Mouse (Mus musculus) testis, adult 2 months (tissue): ENCODE measurements around the gene Lima1.

Experiments used
- CTCF ChIP-seq: fragments of 200-500 bp; IDR thresholded peaks from 2 replicates; pipeline ENCODE4 v1.5.1; 2012; ENCODE audit warnings: low read depth, mild to moderate bottlenecking, inconsistent platforms, low read length, moderate library complexity; ENCODE audit not compliant: control insufficient read depth, insufficient read depth, insufficient replicate concordance
- POLR2A ChIP-seq: fragments of 200-500 bp; IDR thresholded peaks from 2 replicates; pipeline ENCODE4 v1.6.1; 2012; ENCODE audit warnings: low read depth, mild to moderate bottlenecking, inconsistent platforms, low read length, moderate library complexity; ENCODE audit not compliant: control insufficient read depth

GRCm38 (mm10) chr15:99866450-99867221, 8.6 kb downstream of the Lima1 start:
- TF ChIP-seq CTCF = no peak
- TF ChIP-seq POLR2A = peak; percentile 40; the same call in 1 of the 2 replicates
